Mouse (Mus musculus) kidney, adult 2 months (tissue): Measurements from ENCODE around the gene Tmem233. TPM values are rescaled to one million over a fixed set of nuclear protein-coding genes. Genes with fewer than 3 reads are reported as not detected.

ENCODE experiments used
- DNase-seq: peaks from one replicate; pipeline ENCODE4 v3.0.0; 2021
- H3K27ac ChIP-seq: fragments of 200-500 bp; 2 replicates; pipeline ENCODE4 v1.5.1; 2012; ENCODE audit warnings: low read depth, low read length, control low read depth, inconsistent platforms; ENCODE audit not compliant: insufficient read depth
- H3K27me3 ChIP-seq: fragments of 200-500 bp; replicated peaks from 2 replicates; pipeline ENCODE4 v1.6.1; 2012; ENCODE audit warnings: mild to moderate bottlenecking, moderate library complexity, low read length, inconsistent platforms; ENCODE audit not compliant: control insufficient read depth, insufficient read depth
- H3K36me3 ChIP-seq: fragments of 200-500 bp; 2 replicates; pipeline ENCODE4 v1.6.1; 2012; ENCODE audit warnings: mild to moderate bottlenecking, moderate library complexity, low read length, inconsistent platforms; ENCODE audit not compliant: control insufficient read depth, insufficient read depth
- H3K4me1 ChIP-seq: fragments of 200-500 bp; 2 replicates; pipeline ENCODE4 v1.6.1; 2011; ENCODE audit warnings: low read length; ENCODE audit not compliant: control insufficient read depth, insufficient read depth
- H3K4me3 ChIP-seq: fragments of 200-500 bp; 2 replicates; pipeline ENCODE4 v1.5.1; 2011; ENCODE audit warnings: mild to moderate bottlenecking, low read depth, low read length, control low read depth; ENCODE audit not compliant: insufficient read depth
- CTCF ChIP-seq: fragments of 200-500 bp; conservative IDR thresholded peaks from 2 replicates; pipeline ENCODE4 v1.5.1; 2011; ENCODE audit warnings: low read depth, mild to moderate bottlenecking, control low read depth, low read length, moderate library complexity, mixed read lengths; ENCODE audit not compliant: insufficient read depth, insufficient read length
- POLR2A ChIP-seq: fragments of 200-500 bp; IDR thresholded peaks from one replicate; pipeline ENCODE4 v1.6.1; 2011; ENCODE audit warnings: low read depth, low read length, control low read depth
- WGBS: fragments of 180-500 bp; shearing (Covaris S2); methylation state at CpG from one replicate; pipeline ENCODE4 v1.1.7; 2018; 5-methylcytosine and 5-hydroxymethylcytosine counted together
- polyA plus RNA-seq: library from polyadenylated mRNA; depleted of rRNA; stranded (reverse); fragments of >200 nt; gene quantifications from 2 replicates; pipeline ENCODE4 v1.2.3, GENCODE M21; 2012; rRNA removed

Tmem233 gene
- polyA plus RNA-seq, result 0.31 TPM in 1 of 2 replicates, not detected in the other

GRCm38 (mm10) chr5:116083081-116083480, at the start of gene Tmem233:
TSS of gene Tmem233 (minus strand) at chr5:116083244.
- H3K27me3 ChIP-seq, result no peaks in the 10 kb centered on the region
- H3K36me3 ChIP-seq, result no peaks in the 10 kb centered on the region
- H3K27ac ChIP-seq, result no peak within 1 kb of the TSS
- H3K4me1 ChIP-seq, result no peaks in the 10 kb centered on the region
- H3K4me3 ChIP-seq, result no peak within 1 kb of the TSS
- TF ChIP-seq CTCF (no peak), POLR2A (no peak)
- no peak for DNase-seq
- WGBS, result 14% methylated on average over 17 of the region's 17 CpGs

- Histone ChIP-seq H3K27me3 (no peaks in the 10 kb centered on the region), H3K4me3 (no peak overlapping the region), H3K36me3 (no peaks in the 10 kb centered on the region), H3K27ac (no peak overlapping the region), H3K4me1 (no peaks in the 10 kb centered on the region)
- TF ChIP-seq POLR2A, result no peak
- TF ChIP-seq CTCF, result peak; percentile 95
- 8% methylated on average over 11 of the region's 11 CpGs for WGBS
- DNase-seq, result peak; percentile 69
Observed at GRCm38 (mm10) chr5:116123344-116123743, 40.3 kb upstream of the Tmem233 start.

GRCm38 (mm10) chr5:116116567-116116966, 33.5 kb upstream of the Tmem233 start:
- 41% methylated on average over 9 of the region's 9 CpGs for WGBS
- peak; percentile 4 for DNase-seq
- TF ChIP-seq POLR2A (no peak), CTCF (peak; percentile 79)
- Histone ChIP-seq H3K4me3 (no peak overlapping the region), H3K27me3 (no peaks in the 10 kb centered on the region), H3K36me3 (no peaks in the 10 kb centered on the region), H3K27ac (no peak overlapping the region), H3K4me1 (no peaks in the 10 kb centered on the region)

GRCm38 (mm10) chr5:116116110-116116509, 33.1 kb upstream of the Tmem233 start:
- DNase-seq, result no peak
- 38% methylated on average over 4 of the region's 4 CpGs for WGBS
- no peak overlapping the region for H3K27ac ChIP-seq
- TF ChIP-seq CTCF, result no peak
- TF ChIP-seq POLR2A, result no peak
- no peak overlapping the region for H3K4me3 ChIP-seq
- H3K36me3 ChIP-seq, result no peaks in the 10 kb centered on the region
- no peaks in the 10 kb centered on the region for H3K27me3 ChIP-seq
- no peaks in the 10 kb centered on the region for H3K4me1 ChIP-seq

- no peaks in the 10 kb centered on the region for H3K4me1 ChIP-seq
- H3K4me3 ChIP-seq, result no peak overlapping the region
- 58% methylated on average over 14 of the region's 14 CpGs for WGBS
- H3K27ac ChIP-seq, result no peak overlapping the region
- DNase-seq, result no peak
- H3K36me3 ChIP-seq, result no peaks in the 10 kb centered on the region
- TF ChIP-seq CTCF (no peak), POLR2A (no peak)
- no peaks in the 10 kb centered on the region for H3K27me3 ChIP-seq
Observed at GRCm38 (mm10) chr5:116115071-116115834, 32.2 kb upstream of the Tmem233 start.

- DNase-seq, result no peak
- Histone ChIP-seq H3K4me3 (no peak overlapping the region), H3K27ac (no peak overlapping the region), H3K36me3 (no peaks in the 10 kb centered on the region), H3K4me1 (no peaks in the 10 kb centered on the region), H3K27me3 (no peaks in the 10 kb centered on the region)
- WGBS, result 88% methylated on average over 10 of the region's 10 CpGs
- TF ChIP-seq CTCF (no peak), POLR2A (no peak)
Observed at GRCm38 (mm10) chr5:116108651-116109050, 25.6 kb upstream of the Tmem233 start.

- WGBS, result 91% methylated on average over 6 of the region's 6 CpGs
- H3K27ac ChIP-seq, result no peak overlapping the region
- H3K4me3 ChIP-seq, result no peak overlapping the region
- no peak for DNase-seq
- TF ChIP-seq POLR2A (no peak), CTCF (no peak)
- no peaks in the 10 kb centered on the region for H3K4me1 ChIP-seq
- H3K27me3 ChIP-seq, result no peaks in the 10 kb centered on the region
- no peaks in the 10 kb centered on the region for H3K36me3 ChIP-seq
Observed at GRCm38 (mm10) chr5:116084231-116084630, 1.2 kb upstream of the Tmem233 start.
